Mouse (Mus musculus): ENCODE data around the gene Tmem132c. TPM values are rescaled to one million over a fixed set of nuclear protein-coding genes. Genes with fewer than 3 reads are reported as not detected.
A peak's percentile ranks its signal among the peaks of the same experiment; 100 is the strongest.

Gene Tmem132c
- polyA plus RNA-seq, 1 experiment from 2014 or later: 1.7 TPM

DNA sequence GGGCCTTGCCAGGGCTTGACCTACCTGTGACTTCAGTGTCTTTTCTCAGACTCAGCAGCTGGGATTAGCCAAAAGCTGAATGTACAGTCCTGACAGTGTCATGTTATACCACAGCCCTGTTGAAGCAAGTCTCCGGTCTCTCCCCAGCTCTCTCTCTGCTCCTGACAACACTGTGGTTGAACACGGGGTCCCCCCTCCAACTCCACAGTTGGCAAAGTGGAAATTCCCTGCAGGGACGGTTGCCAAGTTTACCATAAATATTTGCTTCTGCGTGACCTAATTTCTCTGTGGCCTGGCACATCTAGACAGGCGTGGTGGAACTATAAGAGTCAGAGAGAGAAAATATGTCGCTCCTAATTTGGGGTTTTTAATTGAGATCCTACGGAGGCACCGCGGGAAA is 274.4 kb downstream of the Tmem132c start:
- Histone ChIP-seq H3K9ac (ENCODE audit: low read length) (no peak overlapping the region), H3K4me3 (ENCODE audit: low read depth, low read length) (no peak overlapping the region), H3K4me2 (replicated peaks; ENCODE audit: low read depth) (no peak overlapping the region), H3K27ac (replicated peaks) (no peak overlapping the region), H3K4me1 (replicated peaks; ENCODE audit: control insufficient read depth, insufficient read depth) (no peaks in the 10 kb centered on the region), H3K36me3 (ENCODE audit: control insufficient read depth, insufficient read depth, low read length) (no peaks in the 10 kb centered on the region), H3K9me3 (ENCODE audit: control insufficient read depth, low read length) (no peaks in the 10 kb centered on the region), H3K27me3 (ENCODE audit: control insufficient read depth, insufficient read depth, low read length) (no peaks in the 10 kb centered on the region)
- DNase-seq (ENCODE audit: low spot score) (no peak), ATAC-seq (ENCODE audit: low FRiP score, low TSS enrichment) (no peak)
- 71% methylated on average over 9 of the region's 9 CpGs for WGBS
- TF ChIP-seq CTCF (IDR thresholded peaks at IDR 0.05; ENCODE audit: low read depth) (no peak), EP300 (optimal IDR thresholded peaks at IDR 0.05) (no peak)

- Histone ChIP-seq H3K4me3 (ENCODE audit: low read depth, low read length) (no peak overlapping the region), H3K36me3 (ENCODE audit: control insufficient read depth, insufficient read depth, low read length) (no peaks in the 10 kb centered on the region), H3K27ac (replicated peaks) (no peak overlapping the region), H3K4me2 (replicated peaks; ENCODE audit: low read depth) (no peak overlapping the region), H3K9me3 (ENCODE audit: control insufficient read depth, low read length) (no peaks in the 10 kb centered on the region), H3K4me1 (replicated peaks; ENCODE audit: control insufficient read depth, insufficient read depth) (no peaks in the 10 kb centered on the region), H3K9ac (ENCODE audit: low read length) (no peak overlapping the region), H3K27me3 (ENCODE audit: control insufficient read depth, insufficient read depth, low read length) (no peaks in the 10 kb centered on the region)
- ATAC-seq (ENCODE audit: low FRiP score, low TSS enrichment) (0 out of 2 replicates have a peak, but pooled peaks have one; percentile 32), DNase-seq (ENCODE audit: low spot score) (no peak)
- peak; percentile 70 for TF ChIP-seq CTCF (IDR thresholded peaks at IDR 0.05; ENCODE audit: low read depth)
- TF ChIP-seq EP300 (optimal IDR thresholded peaks at IDR 0.05): no peak
- 62% methylated on average over 9 of the region's 9 CpGs for WGBS
These were observed 281.3 kb downstream of the Tmem132c start for GRCm38 (mm10) chr5:127522744-127523476.

- Histone ChIP-seq H3K9me3 (ENCODE audit: control insufficient read depth, low read length) (no peaks in the 10 kb centered on the region), H3K27ac (replicated peaks) (no peak overlapping the region), H3K36me3 (ENCODE audit: control insufficient read depth, insufficient read depth, low read length) (no peaks in the 10 kb centered on the region), H3K4me2 (replicated peaks; ENCODE audit: low read depth) (no peak overlapping the region), H3K27me3 (ENCODE audit: control insufficient read depth, insufficient read depth, low read length) (no peaks in the 10 kb centered on the region), H3K4me3 (ENCODE audit: low read depth, low read length) (no peak overlapping the region), H3K4me1 (replicated peaks; ENCODE audit: control insufficient read depth, insufficient read depth) (no peaks in the 10 kb centered on the region), H3K9ac (ENCODE audit: low read length) (no peak overlapping the region)
- TF ChIP-seq CTCF (IDR thresholded peaks at IDR 0.05; ENCODE audit: low read depth) (no peak), EP300 (optimal IDR thresholded peaks at IDR 0.05) (no peak)
- DNase-seq (ENCODE audit: low spot score): no peak
- ATAC-seq (ENCODE audit: low FRiP score, low TSS enrichment): no peak
- WGBS: 73% methylated on average over 10 of the region's 10 CpGs
These were observed 285.9 kb downstream of the Tmem132c start for GRCm38 (mm10) chr5:127527344-127527974.

GRCm38 (mm10) chr5:127537508-127537907 is 295.9 kb downstream of the Tmem132c start:
- Histone ChIP-seq H3K4me2 (replicated peaks; ENCODE audit: low read depth) (no peak overlapping the region), H3K4me3 (ENCODE audit: low read depth, low read length) (no peak overlapping the region), H3K9me3 (ENCODE audit: control insufficient read depth, low read length) (no peaks in the 10 kb centered on the region), H3K9ac (ENCODE audit: low read length) (no peak overlapping the region), H3K27ac (replicated peaks) (no peak overlapping the region), H3K4me1 (replicated peaks; ENCODE audit: control insufficient read depth, insufficient read depth) (no peaks in the 10 kb centered on the region), H3K27me3 (ENCODE audit: control insufficient read depth, insufficient read depth, low read length) (no peaks in the 10 kb centered on the region), H3K36me3 (ENCODE audit: control insufficient read depth, insufficient read depth, low read length) (no peaks in the 10 kb centered on the region)
- no peak for TF ChIP-seq CTCF (IDR thresholded peaks at IDR 0.05; ENCODE audit: low read depth)
- TF ChIP-seq EP300 (optimal IDR thresholded peaks at IDR 0.05): no peak
- no peak for DNase-seq (ENCODE audit: low spot score)
- no peak for ATAC-seq (ENCODE audit: low FRiP score, low TSS enrichment)
- 83% methylated on average over 2 of the region's 2 CpGs for WGBS

DNA sequence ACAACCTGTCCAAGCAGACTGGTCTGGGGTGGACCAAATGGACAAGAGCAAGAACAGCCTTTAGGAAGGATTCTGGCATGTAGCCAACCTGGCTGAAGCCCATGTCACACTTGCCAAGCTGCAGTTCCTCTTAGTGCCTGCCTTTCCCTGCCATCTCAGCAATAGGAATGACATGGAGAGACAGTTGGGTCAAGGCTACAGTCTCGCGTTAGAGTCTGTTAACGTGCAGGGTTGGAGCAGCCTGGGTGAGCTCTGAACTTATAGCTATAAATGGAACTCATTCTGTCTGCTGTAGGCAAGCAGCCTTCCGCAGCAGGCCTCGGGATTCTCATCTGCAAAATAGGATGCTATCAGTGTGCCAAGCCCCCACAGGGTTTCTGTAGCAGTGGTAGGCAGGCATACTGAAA is 305.0 kb downstream of the Tmem132c start:
- Histone ChIP-seq H3K27me3 (ENCODE audit: control insufficient read depth, insufficient read depth, low read length) (no peaks in the 10 kb centered on the region), H3K4me2 (replicated peaks; ENCODE audit: low read depth) (no peak overlapping the region), H3K4me1 (replicated peaks; ENCODE audit: control insufficient read depth, insufficient read depth) (no peaks in the 10 kb centered on the region), H3K27ac (replicated peaks) (no peak overlapping the region), H3K4me3 (ENCODE audit: low read depth, low read length) (no peak overlapping the region), H3K36me3 (ENCODE audit: control insufficient read depth, insufficient read depth, low read length) (no peaks in the 10 kb centered on the region), H3K9me3 (ENCODE audit: control insufficient read depth, low read length) (no peaks in the 10 kb centered on the region), H3K9ac (ENCODE audit: low read length) (no peak overlapping the region)
- no peak for DNase-seq (ENCODE audit: low spot score)
- ATAC-seq (ENCODE audit: low FRiP score, low TSS enrichment): no peak
- TF ChIP-seq CTCF (IDR thresholded peaks at IDR 0.05; ENCODE audit: low read depth) (no peak), EP300 (optimal IDR thresholded peaks at IDR 0.05) (no peak)
- 82% methylated on average over 5 of the region's 5 CpGs for WGBS

DNA sequence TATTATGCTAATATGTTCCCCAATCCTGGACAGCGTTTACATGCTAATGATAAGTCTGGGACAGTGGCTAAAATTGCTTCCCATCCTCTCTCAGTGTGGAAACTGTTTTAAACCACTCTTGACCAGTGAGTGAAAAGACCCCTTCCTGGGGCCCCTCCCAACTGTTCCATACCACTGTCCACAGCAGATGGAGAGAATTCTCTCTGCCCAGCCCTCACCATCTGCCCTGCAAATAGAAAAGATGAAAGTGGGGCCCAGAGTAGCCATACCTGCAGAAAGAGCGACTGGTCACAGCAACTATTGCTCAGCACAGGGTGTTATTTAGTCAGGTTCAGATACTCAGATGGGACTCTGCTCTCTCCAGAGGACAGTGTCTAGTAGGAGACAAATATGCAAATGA is 306.5 kb downstream of the Tmem132c start:
- no peak for ATAC-seq (ENCODE audit: low FRiP score, low TSS enrichment)
- TF ChIP-seq EP300 (optimal IDR thresholded peaks at IDR 0.05): no peak
- no peak for TF ChIP-seq CTCF (IDR thresholded peaks at IDR 0.05; ENCODE audit: low read depth)
- Histone ChIP-seq H3K4me3 (ENCODE audit: low read depth, low read length) (no peak overlapping the region), H3K27ac (replicated peaks) (no peak overlapping the region), H3K27me3 (ENCODE audit: control insufficient read depth, insufficient read depth, low read length) (no peaks in the 10 kb centered on the region), H3K36me3 (ENCODE audit: control insufficient read depth, insufficient read depth, low read length) (no peaks in the 10 kb centered on the region), H3K4me1 (replicated peaks; ENCODE audit: control insufficient read depth, insufficient read depth) (no peaks in the 10 kb centered on the region), H3K9ac (ENCODE audit: low read length) (no peak overlapping the region), H3K9me3 (ENCODE audit: control insufficient read depth, low read length) (no peaks in the 10 kb centered on the region), H3K4me2 (replicated peaks; ENCODE audit: low read depth) (no peak overlapping the region)
- DNase-seq (ENCODE audit: low spot score): no peak
- 70% methylated on average over 2 of the region's 2 CpGs for WGBS

Measured in stomach, postnatal 0 days (tissue).